Mouse (Mus musculus): ENCODE measurements around the gene Map4.

GRCm38 (mm10) chr9:109891501-109891900, 39.8 kb upstream of the Map4 start:
- TF ChIP-seq CTCF (IDR thresholded peaks at IDR 0.05; ENCODE audit: low read depth) (no peak), EP300 (IDR thresholded peaks at IDR 0.05; ENCODE audit: low read depth) (no peak)

Data from liver, embryonic 14.5 days (tissue).